Mouse (Mus musculus) heart, adult 2 months (tissue): ENCODE results near the gene Lamb3. TPM values are rescaled to one million over a fixed set of nuclear protein-coding genes. Genes with fewer than 3 reads are reported as not detected.

Source experiments
- DNase-seq, 2 experiments: peaks; one replicate each; pipeline ENCODE4 v3.0.0; 2021
- H3K27ac ChIP-seq: fragments of 200-600 bp; 2 replicates; pipeline ENCODE4 v1.8.1; 2022
- H3K27me3 ChIP-seq: fragments of 200-500 bp; 2 replicates; pipeline ENCODE4 v1.6.1; 2012; ENCODE audit warnings: mild to moderate bottlenecking, low read length, inconsistent platforms, mixed read lengths; ENCODE audit not compliant: control insufficient read depth, insufficient read depth
- H3K36me3 ChIP-seq: fragments of 200-500 bp; 2 replicates; pipeline ENCODE4 v1.6.1; 2012; ENCODE audit warnings: low read length, inconsistent platforms; ENCODE audit not compliant: control insufficient read depth, insufficient read depth
- H3K4me1 ChIP-seq: fragments of 200-500 bp; 2 replicates; pipeline ENCODE4 v1.6.1; 2011; ENCODE audit warnings: low read length; ENCODE audit not compliant: control insufficient read depth, insufficient read depth
- H3K4me3 ChIP-seq: fragments of 200-600 bp; 2 replicates; pipeline ENCODE4 v1.8.1; 2022
- H3K79me2 ChIP-seq: fragments of 200-500 bp; replicated peaks from 2 replicates; pipeline ENCODE4 v1.6.1; 2012; ENCODE audit warnings: mild to moderate bottlenecking, inconsistent platforms, low read length, moderate library complexity, mixed read lengths; ENCODE audit not compliant: control insufficient read depth, insufficient read depth
- H3K9ac ChIP-seq: fragments of 200-500 bp; 2 replicates; pipeline ENCODE4 v1.6.1; 2012; ENCODE audit warnings: low read depth, mild to moderate bottlenecking, control low read depth, inconsistent platforms, low read length, mixed read lengths
- CTCF ChIP-seq: fragments of 200-600 bp; IDR thresholded peaks from 2 replicates; pipeline ENCODE4 v1.8.1; 2022; ENCODE audit warnings: antibody characterized with exemption, mild to moderate bottlenecking, moderate library complexity
- EP300 ChIP-seq: fragments of 200-500 bp; IDR thresholded peaks from 2 replicates; pipeline ENCODE4 v1.6.1; 2011; ENCODE audit warnings: low read depth, low read length, control low read depth; ENCODE audit not compliant: insufficient read depth
- POLR2A ChIP-seq: fragments of 200-500 bp; IDR thresholded peaks from 2 replicates; pipeline ENCODE4 v1.6.1; 2011; ENCODE audit warnings: mild to moderate bottlenecking, low read depth, low read length, control low read depth; ENCODE audit not compliant: insufficient read depth
- WGBS: fragments of 180-500 bp; shearing (Covaris S2); methylation state at CpG from one replicate; pipeline ENCODE4 v1.1.7; 2018; 5-methylcytosine and 5-hydroxymethylcytosine counted together
- intact Hi-C: fragments of 180-260 bp; cut with DNase I; formaldehyde crosslinking; loops from one replicate; pipeline ENCODE4 v1.15.1; 2025
- polyA plus RNA-seq: library from polyadenylated mRNA; depleted of rRNA; stranded (reverse); fragments of >200 nt; gene quantifications from 2 replicates; pipeline ENCODE4 v1.2.3, GENCODE M21; 2012
- total RNA-seq, 2 experiments: library from RNA; stranded (reverse); gene quantifications; 2 replicates each; pipeline ENCODE4 v1.2.3; 2021

The Lamb3 gene
- total and polyA plus RNA-seq, 3 experiments, result 9.2 to 11.9 (median 11.4) TPM

DNA sequence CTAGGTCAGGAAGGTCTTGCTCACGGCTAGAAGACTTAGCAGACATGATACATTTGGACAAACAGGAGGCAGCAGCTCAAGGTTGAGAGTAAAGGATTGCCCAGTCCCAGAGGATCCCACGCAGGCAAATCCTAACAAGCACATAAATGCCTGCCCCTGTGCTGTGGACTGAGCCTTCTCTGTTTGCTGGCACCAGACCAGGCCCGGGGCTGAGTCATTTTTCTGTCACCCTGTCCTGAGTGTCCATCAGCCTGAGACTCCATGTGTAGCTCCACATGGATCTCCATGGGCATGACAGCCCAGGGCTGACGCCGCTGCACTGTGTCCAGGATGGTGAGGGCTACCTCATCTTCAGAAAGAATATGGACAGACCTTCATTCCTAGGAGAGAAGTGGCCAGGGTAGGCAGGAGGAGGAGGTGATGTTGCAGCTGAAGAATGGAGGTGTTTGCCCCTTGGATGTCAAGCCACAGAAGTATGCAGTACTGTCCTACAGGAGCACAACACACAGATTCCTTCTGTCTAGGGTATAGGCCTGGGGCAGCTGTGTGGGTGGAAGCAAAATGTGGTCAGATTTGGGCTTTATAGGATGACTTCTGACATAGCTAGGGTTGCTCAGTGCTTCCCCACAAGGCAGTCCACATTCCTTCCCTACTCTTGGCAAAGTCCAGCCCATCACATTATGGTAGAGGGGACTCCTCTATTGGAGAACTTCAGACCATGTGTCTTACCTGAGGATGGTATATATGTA, 134.9 kb downstream of the Lamb3 start:
- DNase-seq, result no peak
- Histone ChIP-seq H3K4me1 (peaks cover 2% of the 10 kb centered on the region; the same call in 1 of the 2 replicates), H3K9ac (no peak overlapping the region), H3K36me3 (no peaks in the 10 kb centered on the region), H3K27me3 (no peaks in the 10 kb centered on the region), H3K4me3 (no peak overlapping the region), H3K79me2 (no peaks in the 10 kb centered on the region), H3K27ac (no peak overlapping the region)
- 80% methylated on average over 5 of the region's 5 CpGs for WGBS
- intact Hi-C loops, result no loop called here
- TF ChIP-seq EP300 (no peak), CTCF (no peak), POLR2A (no peak)

DNA sequence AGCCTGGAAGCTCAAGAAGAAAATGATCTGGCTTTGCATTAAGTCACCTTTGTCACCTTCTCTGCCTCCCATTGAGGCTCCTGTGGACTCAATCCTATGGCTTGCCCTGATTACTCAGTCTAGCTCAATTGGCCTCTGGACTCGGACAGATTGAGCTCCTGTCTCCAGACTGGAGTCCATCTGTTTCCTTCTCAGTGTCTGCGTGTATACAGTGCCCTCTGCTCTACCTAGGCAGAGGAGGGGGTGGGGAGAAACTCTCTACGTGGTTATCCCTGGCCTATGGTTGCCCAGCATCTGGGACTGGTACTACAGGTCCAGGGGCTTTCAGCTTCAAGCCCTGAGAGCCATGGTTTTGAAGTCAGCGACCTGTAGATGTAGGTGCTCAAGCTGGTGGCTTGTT, 136.4 kb downstream of the Lamb3 start:
- Histone ChIP-seq H3K4me1 (no peaks in the 10 kb centered on the region), H3K27me3 (no peaks in the 10 kb centered on the region), H3K79me2 (no peaks in the 10 kb centered on the region), H3K4me3 (no peak overlapping the region), H3K9ac (no peak overlapping the region), H3K27ac (no peak overlapping the region), H3K36me3 (no peaks in the 10 kb centered on the region)
- DNase-seq, result no peak
- 72% methylated on average over 4 of the region's 4 CpGs for WGBS
- intact Hi-C loops, result no loop called here
- TF ChIP-seq EP300 (no peak), POLR2A (no peak), CTCF (no peak)

DNA sequence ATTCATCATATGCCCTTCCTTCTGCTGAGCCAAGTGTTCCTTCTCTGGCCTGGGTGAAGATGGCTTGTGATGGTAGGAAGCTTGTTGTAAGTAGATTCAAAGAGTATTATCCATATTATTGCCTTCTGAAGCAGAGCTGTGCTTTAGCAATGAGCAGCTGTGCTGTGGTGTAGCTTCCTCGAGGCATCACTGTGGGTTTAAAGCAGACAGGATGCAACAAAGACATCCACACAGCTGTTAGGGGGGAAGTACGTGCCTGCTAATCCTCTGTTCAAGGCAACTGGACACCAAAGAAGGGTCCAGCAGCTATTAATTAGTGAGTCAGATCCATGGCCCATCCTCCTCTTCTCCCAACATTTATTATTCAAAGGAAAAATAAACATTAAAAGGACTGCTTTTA, 137.5 kb downstream of the Lamb3 start:
- 36% methylated on average over 2 of the region's 2 CpGs for WGBS

DNA sequence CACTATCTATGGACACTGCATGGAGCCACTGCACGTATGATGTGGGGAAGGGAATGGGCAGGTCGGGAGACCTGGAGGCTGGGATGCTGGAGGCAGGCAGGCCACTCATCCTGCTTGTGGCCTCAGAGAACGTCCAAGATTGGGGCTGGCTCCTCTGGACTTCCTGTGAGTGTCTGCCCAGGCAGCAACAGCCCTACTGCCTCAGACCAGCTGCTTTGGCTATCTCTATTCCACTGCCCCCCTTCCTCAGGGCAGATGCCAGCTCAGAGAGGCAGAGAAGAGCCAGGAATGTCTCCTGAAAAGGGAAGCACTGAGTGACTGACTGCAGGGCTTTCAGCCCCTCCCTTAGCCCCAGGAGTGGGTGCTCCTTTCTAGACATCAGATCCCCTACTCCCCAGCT, 139.4 kb downstream of the Lamb3 start:
- Histone ChIP-seq H3K27me3 (no peaks in the 10 kb centered on the region), H3K79me2 (no peaks in the 10 kb centered on the region), H3K36me3 (no peaks in the 10 kb centered on the region), H3K4me1 (no peaks in the 10 kb centered on the region), H3K27ac (no peak overlapping the region), H3K9ac (no peak overlapping the region), H3K4me3 (no peak overlapping the region)
- 34% methylated on average over 3 of the region's 3 CpGs for WGBS
- no peak for DNase-seq
- TF ChIP-seq EP300 (no peak), CTCF (no peak), POLR2A (no peak)
- intact Hi-C loops, result no loop called here

More for the DNA sequence above, 137.5 kb downstream of the Lamb3 start:
- Histone ChIP-seq H3K27ac (no peak overlapping the region), H3K27me3 (no peaks in the 10 kb centered on the region), H3K9ac (no peak overlapping the region), H3K4me3 (no peak overlapping the region), H3K36me3 (no peaks in the 10 kb centered on the region), H3K4me1 (no peaks in the 10 kb centered on the region), H3K79me2 (no peaks in the 10 kb centered on the region)
- no peak for DNase-seq
- intact Hi-C loops, result no loop called here
- TF ChIP-seq CTCF (no peak), EP300 (no peak), POLR2A (no peak)

DNA sequence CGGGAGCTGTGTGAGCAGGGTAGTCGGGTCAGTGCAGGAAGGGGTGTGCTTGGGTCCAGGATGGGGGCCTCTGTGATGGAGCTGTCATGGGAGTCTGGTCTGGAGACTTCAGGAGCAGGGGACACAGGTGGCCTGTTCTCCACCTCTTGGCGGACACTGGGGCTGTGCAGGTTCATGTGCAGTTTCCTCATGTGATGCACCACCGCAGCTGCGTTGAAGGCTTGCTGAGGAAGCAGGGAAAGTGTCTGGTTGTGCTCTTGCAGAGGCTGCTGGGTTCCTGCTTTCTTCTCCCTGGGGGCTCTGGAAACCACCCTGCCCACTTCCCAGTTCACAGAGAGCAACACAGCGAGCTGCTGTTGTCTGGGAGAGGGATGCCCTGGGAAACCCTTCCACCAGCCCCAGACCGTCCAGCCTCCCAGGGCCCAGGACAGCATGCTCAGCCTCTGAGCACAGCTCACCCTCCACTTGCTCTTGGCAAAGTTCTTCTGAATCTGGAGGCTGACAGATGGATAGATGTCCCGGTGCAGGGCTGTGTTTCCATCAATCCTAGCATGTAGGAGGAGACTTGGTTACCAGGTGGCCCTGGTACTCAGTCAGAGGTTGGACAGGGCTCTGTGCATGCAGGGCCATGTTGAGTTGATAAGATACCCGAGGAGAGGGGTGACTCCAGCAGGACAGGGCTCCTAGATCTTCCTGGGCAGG, 140.9 kb downstream of the Lamb3 start:
- Histone ChIP-seq H3K4me3 (no peak overlapping the region), H3K4me1 (no peaks in the 10 kb centered on the region), H3K27me3 (no peaks in the 10 kb centered on the region), H3K27ac (no peak overlapping the region), H3K36me3 (no peaks in the 10 kb centered on the region), H3K79me2 (no peaks in the 10 kb centered on the region), H3K9ac (no peak overlapping the region)
- TF ChIP-seq CTCF (no peak), EP300 (no peak), POLR2A (no peak)
- DNase-seq, result no peak
- intact Hi-C loops, result no loop called here
- 70% methylated on average over 9 of the region's 9 CpGs for WGBS
